Mouse (Mus musculus): Measurements from ENCODE around the gene Pik3cd.

DNA sequence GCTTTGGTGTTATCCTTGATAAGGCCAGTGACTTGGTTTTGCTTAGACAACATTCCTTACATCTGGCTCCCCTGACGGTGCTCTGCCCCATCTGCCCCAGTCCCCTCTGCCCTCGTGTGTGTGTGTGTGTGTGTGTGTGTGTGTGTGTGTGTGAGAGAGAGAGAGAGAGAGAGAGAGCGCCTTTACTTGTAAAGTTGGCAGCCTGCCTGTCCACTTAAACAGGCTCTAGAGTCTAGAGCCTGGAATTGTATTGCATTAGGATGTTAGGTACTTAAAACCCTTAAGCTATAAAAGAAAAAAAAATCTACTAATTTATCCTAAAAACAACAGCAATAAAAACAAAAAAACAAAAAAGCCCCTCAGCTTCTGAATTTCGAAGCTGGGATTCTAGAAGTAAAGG, 100.9 kb downstream of the Pik3cd start:
- TF ChIP-seq POLR2A (IDR thresholded peaks at IDR 0.05; ENCODE audit: borderline replicate concordance, control insufficient read depth, low read depth, low read length) (no peak), CTCF (IDR thresholded peaks at IDR 0.05; ENCODE audit: control insufficient read depth, insufficient read depth, low read length) (no peak)
